Mouse (Mus musculus) layer of hippocampus, adult 2 months (tissue): ENCODE data around the gene Brsk1. TPM values are rescaled to one million over a fixed set of nuclear protein-coding genes. Genes with fewer than 3 reads are reported as not detected.

ENCODE experiments used
- DNase-seq, 2 experiments: peaks; one replicate each; pipeline ENCODE4 v3.0.0; 2022; ENCODE audit warnings: low spot score in 2 of 2
- H3K27ac ChIP-seq: fragments of 200-600 bp; 2 replicates; pipeline ENCODE4 v1.8.1; 2022
- H3K4me3 ChIP-seq: fragments of 200-600 bp; 2 replicates; pipeline ENCODE4 v1.8.1; 2022; ENCODE audit warnings: mild to moderate bottlenecking
- CTCF ChIP-seq: fragments of 200-600 bp; conservative IDR thresholded peaks from 2 replicates; pipeline ENCODE4 v1.8.1; 2022; ENCODE audit warnings: antibody characterized with exemption, mild to moderate bottlenecking, moderate library complexity
- total RNA-seq, 2 experiments: library from RNA; stranded (reverse); gene quantifications; 2 replicates each; pipeline ENCODE4 v1.2.3; 2021

Brsk1 gene
- total RNA-seq, 2 experiments from 2014 or later: 334 to 355 TPM

DNA sequence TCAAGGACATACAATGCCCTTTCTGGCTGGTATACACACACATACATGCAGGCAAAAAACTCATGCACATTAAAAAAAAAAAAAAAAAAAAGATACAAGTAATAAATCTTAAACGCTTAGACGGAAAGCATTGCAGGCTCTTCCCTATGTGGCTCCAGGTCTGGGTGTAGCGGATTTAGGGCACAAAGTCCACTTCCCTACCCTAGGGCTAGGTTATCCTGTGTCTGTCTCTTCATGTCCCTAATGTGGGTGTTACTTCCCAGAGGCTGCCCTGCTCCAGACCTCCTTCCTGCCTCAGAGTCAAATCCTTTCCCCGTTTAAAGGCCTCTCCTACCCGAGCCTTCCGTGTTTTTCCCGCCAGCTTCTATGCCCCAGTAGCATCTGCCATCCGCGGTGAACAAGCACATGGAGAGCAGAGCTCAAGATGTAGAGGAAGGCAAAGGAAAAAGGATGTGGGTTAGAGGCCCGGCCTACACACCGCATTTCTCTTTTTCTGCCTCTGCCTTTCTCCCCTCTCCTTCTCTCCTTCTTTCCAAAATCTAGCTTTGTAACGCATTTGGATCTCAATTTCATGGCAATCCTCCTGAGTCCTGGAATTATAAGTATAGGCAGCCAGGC is 16.2 kb upstream of the Brsk1 start:
- no peak overlapping the region for H3K4me3 ChIP-seq
- H3K27ac ChIP-seq: no peak overlapping the region
- TF ChIP-seq CTCF: no peak
- no peak for DNase-seq

DNA sequence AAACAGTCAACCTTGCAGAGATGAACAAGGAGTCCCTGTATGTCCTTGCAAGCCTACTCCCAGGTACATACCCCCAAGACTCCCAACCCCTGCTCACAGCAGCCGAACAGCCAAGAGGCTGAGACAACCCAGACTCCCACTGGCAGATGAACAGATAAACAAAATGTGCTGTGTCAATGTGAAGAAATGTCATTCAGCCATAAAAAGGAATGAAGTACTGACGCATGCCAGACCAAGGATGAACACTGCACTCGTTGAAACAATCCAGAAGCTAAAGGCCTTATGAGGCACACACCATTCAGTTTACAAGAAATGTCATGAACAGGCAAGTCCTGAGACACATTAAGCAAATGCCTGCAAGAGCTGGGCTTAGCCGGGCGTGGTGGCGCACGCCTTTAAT is 15.2 kb upstream of the Brsk1 start:
- no peak overlapping the region for H3K4me3 ChIP-seq
- H3K27ac ChIP-seq: no peak overlapping the region
- TF ChIP-seq CTCF: no peak
- no peak for DNase-seq

DNA sequence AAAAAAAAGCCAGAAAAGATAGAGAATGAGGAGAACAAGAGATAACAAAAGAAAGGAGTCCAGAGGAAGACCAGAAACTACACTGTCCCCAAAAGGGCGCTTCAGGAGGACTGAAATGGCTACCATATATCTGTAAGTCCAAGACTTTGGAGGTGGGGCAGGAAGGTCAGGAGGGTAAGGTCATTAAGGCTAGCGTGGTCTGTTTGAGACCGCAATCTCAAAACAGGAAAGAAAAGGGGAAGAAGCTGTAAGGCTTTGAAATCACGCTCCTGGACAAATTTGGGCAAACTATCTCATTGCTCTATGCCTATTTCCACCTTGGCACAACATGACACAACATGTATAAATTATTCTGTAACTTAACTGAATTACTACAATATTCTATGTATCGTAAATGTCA is 7.1 kb upstream of the Brsk1 start:
- H3K4me3 ChIP-seq: no peak overlapping the region

DNA sequence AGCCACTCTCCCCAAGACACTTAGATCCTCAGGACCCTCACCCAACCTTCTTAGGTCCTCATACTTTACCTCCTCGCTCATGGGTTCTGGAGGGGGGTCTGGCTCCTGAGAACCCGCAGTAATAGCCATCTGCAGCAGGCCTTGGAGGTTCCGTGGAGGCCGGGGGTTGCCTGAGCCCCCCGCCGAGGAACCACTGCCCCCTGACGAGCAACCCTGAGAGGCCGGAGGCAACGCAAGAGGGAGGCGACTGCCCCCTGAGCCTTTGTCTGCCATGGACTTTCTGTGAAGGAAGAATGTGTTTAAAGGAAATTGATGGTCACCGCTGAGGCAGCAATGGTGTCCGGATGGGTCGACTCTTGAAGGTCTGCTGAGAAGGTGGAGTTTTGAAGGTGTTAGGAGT is 6.2 kb upstream of the Brsk1 start:
- peak overlapping the region; percentile 63 for H3K4me3 ChIP-seq
- TF ChIP-seq CTCF: no peak
- peak overlapping the region; percentile 89 for H3K27ac ChIP-seq
- DNase-seq: no peak

More for the DNA sequence above, 7.1 kb upstream of the Brsk1 start:
- no peak for DNase-seq
- TF ChIP-seq CTCF: no peak
- no peak overlapping the region for H3K27ac ChIP-seq

DNA sequence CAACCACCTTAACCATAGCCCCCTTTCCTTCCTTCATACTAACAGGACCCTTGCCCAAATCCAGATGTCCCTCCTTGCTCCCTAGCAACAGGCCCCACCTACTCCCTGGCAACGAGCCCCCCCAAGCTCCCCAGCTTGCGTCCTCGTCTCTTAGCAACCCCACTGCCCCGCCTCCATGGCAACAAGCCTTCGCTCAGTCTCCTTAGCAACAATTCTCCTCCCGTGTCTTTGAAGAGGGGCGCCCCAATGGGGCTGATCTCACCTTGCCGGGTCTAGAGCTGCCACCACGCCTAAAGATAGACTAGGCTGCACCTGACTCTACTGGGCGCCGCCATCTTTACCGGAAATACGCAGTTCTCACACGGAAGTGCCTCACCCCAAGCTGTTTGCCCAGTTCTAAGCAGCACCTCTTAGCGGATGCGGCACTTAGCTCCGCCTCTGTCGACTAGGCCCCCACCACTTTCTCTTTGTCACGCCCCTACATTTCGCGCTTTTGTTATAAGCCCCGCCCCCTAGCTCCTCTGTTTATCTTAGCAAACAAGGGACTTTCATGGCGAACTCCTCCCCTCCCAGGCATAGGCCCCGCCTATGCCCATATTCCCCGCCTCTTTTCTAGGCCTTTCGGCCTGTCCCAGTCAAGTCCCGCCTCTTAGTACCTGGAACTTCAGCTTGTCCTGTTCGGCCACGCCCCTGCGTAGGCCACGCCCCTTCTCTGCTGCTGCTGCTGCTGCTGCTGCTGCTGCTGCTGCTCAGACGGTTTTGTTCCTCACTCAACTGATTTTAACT is 5.6 kb upstream of the Brsk1 start, which contains the start of gene Hspbp1:
Hspbp1 (minus strand) TSS at position 437 of the 786 bp plus-strand sequence.
- TF ChIP-seq CTCF: 0 out of 2 replicates have a peak, but pooled peaks have one; percentile 8
- peak; percentile 86 to 93 for DNase-seq
- peak within 1 kb of the TSS; percentile 89 for H3K27ac ChIP-seq
- peak within 1 kb of the TSS; percentile 63 for H3K4me3 ChIP-seq

DNA sequence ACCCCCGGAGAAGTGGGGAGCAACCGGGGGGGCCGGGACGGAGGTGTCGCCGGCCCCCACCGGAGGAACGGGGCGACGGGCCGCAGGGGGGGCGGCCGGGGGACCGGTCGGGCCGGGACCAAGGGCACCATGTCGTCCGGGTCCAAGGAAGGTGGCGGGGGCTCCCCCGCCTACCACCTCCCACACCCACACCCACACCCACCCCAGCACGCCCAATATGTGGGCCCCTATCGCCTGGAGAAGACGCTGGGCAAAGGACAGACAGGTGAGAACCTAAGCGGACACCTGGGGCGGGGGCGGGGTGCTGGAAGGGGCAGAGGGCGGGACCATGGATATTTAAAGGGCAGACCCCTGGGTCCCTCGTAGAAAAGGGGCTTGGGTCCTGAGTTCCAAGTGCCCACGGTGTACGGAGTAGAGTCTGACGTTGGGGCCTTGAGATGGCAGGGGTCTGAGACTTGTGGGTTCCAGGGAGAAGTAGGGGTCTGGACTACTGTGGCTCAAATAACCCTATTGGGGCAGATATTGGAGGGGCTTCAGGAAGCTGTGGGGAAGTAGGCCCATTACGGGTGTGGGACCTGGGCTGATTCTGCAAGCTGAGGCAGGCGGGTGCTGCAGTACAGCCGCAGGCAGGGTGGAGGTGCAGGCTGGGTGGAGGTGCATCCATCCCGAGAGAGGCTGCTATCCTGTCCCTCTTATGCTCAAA is 698 bp downstream of the Brsk1 start:
- H3K27ac ChIP-seq: peak overlapping the region; percentile 95
- peak; percentile 19 for TF ChIP-seq CTCF
- DNase-seq: no peak
- H3K4me3 ChIP-seq: peak overlapping the region; percentile 66

DNA sequence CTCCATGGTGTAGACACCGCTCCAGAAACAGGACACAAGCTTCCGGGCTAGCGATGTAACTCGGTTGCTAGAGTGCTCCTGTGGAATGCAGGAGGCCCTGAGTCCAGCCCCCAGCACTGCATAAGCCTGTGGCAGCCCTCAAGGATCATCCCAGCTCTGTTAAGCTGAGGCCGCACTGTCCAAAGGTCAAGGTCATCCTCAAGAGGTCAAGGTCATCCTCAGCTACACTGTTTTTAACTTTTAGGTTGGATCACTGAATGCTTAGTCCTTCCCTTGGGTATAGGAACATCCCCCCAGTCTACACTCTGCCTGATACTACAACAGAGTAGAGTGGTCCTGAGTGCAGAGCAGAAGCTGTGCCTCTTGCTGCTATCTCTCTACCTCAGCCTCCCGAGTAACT is 2.6 kb downstream of the Brsk1 start:
- DNase-seq: no peak
- Histone ChIP-seq H3K4me3 (no peak overlapping the region), H3K27ac (no peak overlapping the region)
- TF ChIP-seq CTCF: no peak

DNA sequence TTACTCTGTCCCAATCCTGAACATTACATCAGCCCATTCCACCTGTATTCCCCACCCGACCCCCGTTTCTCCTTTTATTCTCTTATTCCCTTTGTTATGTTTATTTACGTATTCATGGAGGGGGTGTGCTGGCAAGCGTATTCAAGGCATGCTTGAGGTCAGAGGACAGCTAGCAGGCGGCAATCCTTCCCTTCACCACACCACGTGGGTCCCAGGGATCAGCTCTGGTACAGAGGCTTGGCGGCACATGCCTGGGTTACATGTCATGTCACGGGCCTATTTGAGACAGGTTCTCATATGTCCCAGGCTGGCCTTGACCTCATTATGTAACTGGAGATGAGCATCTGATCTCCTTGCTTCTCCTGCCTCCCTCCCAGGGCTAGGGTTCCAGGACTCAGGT is 11.9 kb downstream of the Brsk1 start:
- no peak for DNase-seq
- no peak for TF ChIP-seq CTCF
- no peak overlapping the region for H3K4me3 ChIP-seq
- H3K27ac ChIP-seq: peak overlapping the region; percentile 33

DNA sequence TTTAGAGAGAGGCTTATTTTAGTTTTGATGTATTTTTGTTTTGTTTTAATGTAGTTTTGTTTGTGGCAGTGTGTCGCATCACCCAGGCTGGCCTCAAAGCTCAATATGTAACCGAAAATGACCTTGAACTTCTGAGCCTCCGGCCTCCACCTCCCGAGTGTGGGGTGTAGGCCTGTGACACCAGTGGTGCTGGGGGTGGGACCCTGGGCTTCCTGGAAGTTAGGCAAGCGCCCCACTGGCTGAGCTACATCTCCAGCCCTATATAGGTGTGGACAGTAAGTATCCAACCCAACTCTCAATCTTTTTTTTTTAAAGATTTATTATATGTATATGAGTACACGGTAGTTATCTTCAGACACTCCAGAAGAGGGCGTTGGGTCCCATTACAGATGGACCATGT is 12.8 kb downstream of the Brsk1 start:
- Histone ChIP-seq H3K27ac (peak overlapping the region; percentile 33; the same call in 1 of the 2 replicates), H3K4me3 (no peak overlapping the region)
- no peak for DNase-seq
- no peak for TF ChIP-seq CTCF

DNA sequence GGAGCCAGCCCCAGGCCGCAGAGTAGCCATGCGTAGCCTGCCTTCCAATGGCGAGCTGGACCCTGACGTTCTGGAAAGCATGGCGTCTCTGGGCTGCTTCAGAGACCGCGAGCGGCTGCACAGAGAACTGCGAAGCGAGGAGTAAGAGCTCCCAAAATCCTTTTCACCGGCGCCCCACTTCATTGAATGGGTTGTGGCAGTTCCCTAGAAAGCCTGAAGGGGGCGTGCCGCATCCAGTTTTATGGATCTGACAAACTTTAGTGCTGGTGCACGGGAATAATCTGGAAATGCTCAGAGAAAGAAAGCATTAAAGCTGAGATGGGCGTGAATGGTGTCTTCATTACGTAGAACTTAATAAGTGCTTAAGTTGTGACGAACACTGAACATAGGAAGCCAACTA is 14.7 kb downstream of the Brsk1 start:
- peak in 1 of 2 experiments; percentile 51 for DNase-seq
- Histone ChIP-seq H3K27ac (no peak overlapping the region), H3K4me3 (no peak overlapping the region)
- TF ChIP-seq CTCF: peak; percentile 87

DNA sequence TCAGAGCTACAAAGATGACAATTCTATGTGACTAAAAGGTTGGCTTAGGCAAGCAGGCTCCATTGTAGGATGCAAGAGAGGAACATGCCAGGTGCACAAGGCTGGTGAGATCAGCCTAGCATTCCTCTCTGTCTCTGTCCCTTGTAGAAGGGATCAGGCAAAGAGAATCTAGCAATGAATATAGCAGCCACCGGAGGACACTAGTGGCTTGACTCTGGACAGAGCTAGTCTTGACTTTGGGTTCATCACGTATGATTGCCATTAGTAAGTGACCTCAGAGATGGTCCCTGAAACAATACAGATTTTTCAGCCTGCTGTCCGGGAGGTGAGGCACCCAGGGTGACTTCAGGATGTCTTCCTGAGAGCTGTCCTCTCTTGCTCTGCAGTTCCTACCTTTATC is 22.2 kb downstream of the Brsk1 start:
- no peak for DNase-seq
- no peak for TF ChIP-seq CTCF
- Histone ChIP-seq H3K27ac (no peak overlapping the region), H3K4me3 (no peak overlapping the region)

DNA sequence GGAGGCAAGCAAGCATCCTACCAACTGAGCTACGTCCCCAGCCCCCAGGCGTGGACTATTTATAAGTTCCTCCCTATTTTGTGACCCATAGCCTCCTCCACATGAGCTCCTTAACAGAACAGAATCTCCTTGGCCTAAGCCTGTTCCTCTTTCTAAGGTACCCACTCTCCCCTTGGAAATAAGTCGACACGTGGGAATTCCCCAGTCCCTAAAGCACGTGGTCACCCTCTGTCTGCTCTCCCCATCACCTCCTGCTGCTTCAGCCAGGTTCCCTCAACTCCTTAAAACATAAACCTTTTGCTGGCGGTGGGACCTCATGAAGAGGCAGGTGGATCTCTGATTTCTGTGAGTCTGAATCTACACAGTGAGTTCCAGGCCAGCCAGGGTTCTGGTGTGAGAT is 26.6 kb downstream of the Brsk1 start:
- Histone ChIP-seq H3K4me3 (no peak overlapping the region), H3K27ac (no peak overlapping the region)
- TF ChIP-seq CTCF: no peak
- DNase-seq: no peak

DNA sequence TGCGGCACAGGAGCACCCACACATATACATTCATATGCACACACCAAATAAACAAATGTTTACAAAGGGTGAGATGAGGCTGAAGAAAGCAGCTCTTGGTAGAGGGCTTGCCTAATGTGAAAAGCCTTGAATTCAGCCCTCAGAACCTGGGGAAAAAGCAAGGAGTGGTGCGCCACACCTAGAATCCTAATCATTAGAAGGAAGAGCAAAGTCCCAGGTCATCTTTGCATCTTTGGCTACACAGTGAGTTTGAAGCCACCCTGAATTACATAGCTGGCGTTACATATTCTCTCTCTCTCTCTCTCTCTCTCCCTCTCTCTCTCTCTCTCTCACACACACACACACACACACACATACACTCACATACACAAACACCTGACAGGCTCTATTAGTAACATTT is 28.9 kb downstream of the Brsk1 start:
- DNase-seq: no peak
- H3K27ac ChIP-seq: no peak overlapping the region
- H3K4me3 ChIP-seq: no peak overlapping the region
- no peak for TF ChIP-seq CTCF
